Mouse (Mus musculus) ES-Bruce4 (cell line): ENCODE measurements at regions not wholly inside any gene's neighbourhood (a gene's known extent, or its start where the extent isn't known, plus 50 kb on each side); places are given as distances from the start of the nearest gene placed in this dataset.

Source experiments
- H3K27ac ChIP-seq: 2 replicates; pipeline ENCODE4 v1.5.1; 2012; ENCODE audit warnings: low read length, inconsistent platforms; ENCODE audit not compliant: insufficient read depth
- H3K27me3 ChIP-seq: 2 replicates; pipeline ENCODE4 v1.6.1; 2012; ENCODE audit warnings: mild to moderate bottlenecking, low read length, inconsistent platforms; ENCODE audit not compliant: control insufficient read depth, poor library complexity, insufficient read depth, severe bottlenecking
- H3K36me3 ChIP-seq: 2 replicates; pipeline ENCODE4 v1.6.1; 2012; ENCODE audit warnings: inconsistent platforms, mild to moderate bottlenecking, low read length, moderate library complexity; ENCODE audit not compliant: control insufficient read depth, poor library complexity, insufficient read depth, severe bottlenecking
- H3K4me1 ChIP-seq: one replicate; pipeline ENCODE4 v1.8.1; 2011; ENCODE audit warnings: low read length; ENCODE audit not compliant: control insufficient read depth, insufficient read depth
- H3K4me3 ChIP-seq: 2 replicates; pipeline ENCODE4 v1.5.1; 2011; ENCODE audit warnings: low read depth, mild to moderate bottlenecking, low read length
- H3K9ac ChIP-seq: 2 replicates; pipeline ENCODE4 v1.6.1; 2012; ENCODE audit warnings: low read depth, mild to moderate bottlenecking, inconsistent platforms; ENCODE audit not compliant: poor library complexity, severe bottlenecking
- H3K9me3 ChIP-seq: replicated peaks from 2 replicates; pipeline ENCODE4 v1.6.1; 2012; ENCODE audit warnings: mild to moderate bottlenecking, low read length, inconsistent platforms; ENCODE audit not compliant: control insufficient read depth, poor library complexity, insufficient read depth, severe bottlenecking
- CTCF ChIP-seq: IDR thresholded peaks from one replicate; pipeline ENCODE4 v1.8.1; 2011; ENCODE audit warnings: low read depth, low read length
- EP300 ChIP-seq: IDR thresholded peaks from 2 replicates; pipeline ENCODE4 v1.6.1; 2011; ENCODE audit warnings: low read depth, low read length; ENCODE audit not compliant: insufficient read depth
- POLR2A ChIP-seq: IDR thresholded peaks from one replicate; pipeline ENCODE4 v1.8.1; 2011; ENCODE audit warnings: low read length; ENCODE audit not compliant: insufficient read depth

DNA sequence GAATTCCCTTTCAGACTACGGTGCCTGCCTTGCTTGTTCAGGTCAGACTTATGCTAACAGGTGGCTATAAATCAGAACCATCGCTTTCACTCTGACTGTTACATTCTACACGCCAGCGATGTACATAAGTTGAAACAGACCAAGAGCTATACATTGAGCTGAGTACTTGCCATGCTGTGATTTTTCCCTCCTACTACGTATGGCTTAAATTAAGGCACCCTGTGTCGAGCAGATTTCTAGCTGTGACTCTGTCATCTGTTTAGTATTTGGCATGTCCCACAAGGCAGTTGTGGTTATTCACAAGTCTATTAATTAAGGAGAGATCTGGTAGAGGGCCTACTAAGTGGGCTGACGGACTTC is 504.4 kb downstream of the 1700129C05Rik start:
- no peak for TF ChIP-seq CTCF
- TF ChIP-seq EP300 = no peak
- TF ChIP-seq POLR2A = no peak
- Histone ChIP-seq H3K36me3 (no peaks in the 10 kb centered on the region), H3K27me3 (no peaks in the 10 kb centered on the region), H3K9ac (no peak overlapping the region), H3K9me3 (no peaks in the 10 kb centered on the region), H3K27ac (no peak overlapping the region), H3K4me1 (no peaks in the 10 kb centered on the region), H3K4me3 (no peak overlapping the region)

DNA sequence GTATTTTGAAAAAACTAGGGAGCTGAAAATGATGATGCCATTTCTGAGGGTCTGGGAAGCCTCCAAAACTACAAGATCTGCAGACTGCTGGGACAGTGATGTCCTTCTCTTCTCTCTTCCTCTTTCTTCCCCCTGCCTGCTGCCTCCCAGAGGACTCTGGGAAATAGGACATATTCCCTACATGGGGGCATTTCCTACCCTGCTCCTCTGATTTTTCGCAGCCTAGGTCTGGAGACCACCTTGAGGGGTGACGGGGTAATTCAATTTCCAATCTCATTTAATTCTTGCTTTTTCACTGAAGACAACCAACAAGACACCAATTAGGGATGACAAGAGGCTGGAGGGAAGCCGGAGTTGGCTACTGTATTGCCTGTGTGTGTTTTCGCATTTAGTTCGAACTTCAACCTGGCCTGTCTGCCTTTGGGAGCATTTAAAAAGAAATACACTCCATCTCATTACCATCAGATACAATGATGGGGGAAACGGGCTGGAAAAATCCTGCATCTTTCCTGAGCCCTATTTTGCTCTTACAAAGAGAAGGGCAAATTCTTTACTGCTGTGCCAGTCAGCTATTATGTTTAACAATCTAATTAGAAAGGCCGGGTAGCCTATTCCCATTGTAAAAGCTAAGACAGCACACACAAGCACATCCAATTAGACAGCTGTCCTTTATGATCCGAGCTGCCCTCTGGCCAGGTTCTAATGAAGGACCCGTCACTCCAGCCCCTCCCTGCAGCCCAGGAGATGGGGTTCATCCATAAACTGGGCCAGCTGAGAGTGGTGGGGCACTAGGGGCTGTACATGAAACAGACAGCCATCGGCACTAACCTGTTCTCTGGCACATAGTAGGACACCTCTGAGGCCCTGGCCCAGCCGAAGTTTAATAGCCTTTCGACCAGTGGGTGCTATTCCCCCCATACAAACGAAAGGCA is 505.0 kb downstream of the 1700129C05Rik start:
- H3K4me3 ChIP-seq = no peak overlapping the region
- TF ChIP-seq CTCF (no peak), POLR2A (no peak), EP300 (no peak)
- H3K9me3 ChIP-seq = no peaks in the 10 kb centered on the region
- no peaks in the 10 kb centered on the region for H3K36me3 ChIP-seq
- H3K4me1 ChIP-seq = no peaks in the 10 kb centered on the region
- H3K27ac ChIP-seq = no peak overlapping the region
- H3K9ac ChIP-seq = no peak overlapping the region
- H3K27me3 ChIP-seq = no peaks in the 10 kb centered on the region

DNA sequence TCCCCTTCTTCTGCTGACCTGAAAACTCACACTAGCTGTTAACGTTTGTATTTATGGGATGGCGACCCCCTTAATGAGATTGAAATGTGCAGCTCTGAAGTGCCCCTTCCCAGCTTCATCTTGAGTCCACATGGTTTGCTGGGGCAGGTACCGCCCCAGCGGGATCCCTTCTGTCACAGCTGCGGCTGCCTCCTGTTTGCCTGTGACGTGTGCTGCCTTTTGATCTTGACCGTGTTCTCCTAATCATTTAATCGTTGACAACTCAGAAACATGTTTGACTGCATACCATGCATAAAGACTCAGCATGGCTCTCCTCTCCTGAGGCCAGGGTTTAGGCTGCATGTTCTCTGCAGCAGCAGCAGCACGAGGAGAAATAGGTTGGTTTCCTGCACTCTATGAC is 511.5 kb downstream of the 1700129C05Rik start:
- no peaks in the 10 kb centered on the region for H3K27me3 ChIP-seq

DNA sequence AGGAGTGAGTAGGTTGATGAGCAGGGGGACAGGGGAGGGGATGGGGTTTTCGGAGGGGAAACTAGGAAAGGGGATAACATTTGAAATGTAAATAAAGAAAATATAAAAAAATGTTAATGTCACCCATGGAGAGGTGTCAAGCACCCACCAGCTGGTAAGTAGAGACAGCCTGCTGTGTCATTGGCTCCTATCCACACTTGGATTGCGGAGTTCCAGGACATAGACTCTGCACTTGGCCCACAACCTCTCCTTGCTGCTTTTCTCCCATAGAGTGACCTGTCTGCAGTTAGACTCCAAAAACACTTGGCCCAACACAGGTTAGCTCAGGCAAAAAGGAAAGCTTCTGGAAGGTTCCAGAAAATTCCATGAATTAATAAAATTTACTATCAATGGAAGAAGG is 514.4 kb downstream of the 1700129C05Rik start:
- TF ChIP-seq POLR2A (no peak), EP300 (no peak), CTCF (no peak)
- no peaks in the 10 kb centered on the region for H3K27me3 ChIP-seq

More for the DNA sequence above, 511.5 kb downstream of the 1700129C05Rik start:
- Histone ChIP-seq H3K27ac (no peak overlapping the region), H3K36me3 (no peaks in the 10 kb centered on the region), H3K4me1 (no peaks in the 10 kb centered on the region), H3K9ac (no peak overlapping the region), H3K9me3 (no peaks in the 10 kb centered on the region), H3K4me3 (no peak overlapping the region)
- TF ChIP-seq EP300 (no peak), CTCF (no peak), POLR2A (no peak)

DNA sequence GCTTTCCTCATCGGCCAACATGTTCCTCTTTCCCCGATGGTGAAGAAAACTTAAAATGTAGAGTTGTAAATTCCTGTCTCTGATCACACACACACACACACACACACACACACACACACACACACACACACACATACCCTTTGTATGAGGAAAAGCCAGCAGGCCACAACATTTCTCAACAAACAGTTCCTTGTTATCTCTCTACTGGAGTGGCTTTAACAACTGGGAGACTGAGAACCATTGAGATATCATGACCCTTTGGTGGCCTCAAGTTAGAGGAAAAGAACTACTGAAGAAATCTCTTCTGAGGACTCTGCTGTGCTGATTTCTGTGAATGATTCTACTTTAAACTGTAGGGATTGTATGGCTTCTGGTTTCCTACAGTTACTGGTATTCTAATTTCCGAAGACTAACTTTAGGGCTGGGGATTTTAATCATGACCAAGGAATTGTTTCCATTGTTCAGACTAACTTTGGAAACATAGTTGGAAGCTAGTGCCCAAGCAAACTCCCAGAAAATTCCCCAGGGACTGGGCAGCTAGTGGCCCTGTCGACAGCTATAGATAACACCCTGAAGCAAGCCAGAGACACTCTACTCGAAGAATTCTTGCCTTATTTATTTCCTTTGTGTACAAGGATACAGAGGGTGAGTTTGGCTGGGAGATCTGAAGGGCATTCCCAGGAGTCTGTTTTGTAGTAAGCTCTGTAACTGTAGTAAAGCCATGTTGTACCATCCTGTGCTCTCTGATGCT is 516.0 kb downstream of the 1700129C05Rik start:
- no peaks in the 10 kb centered on the region for H3K36me3 ChIP-seq
- TF ChIP-seq EP300 (no peak), POLR2A (no peak), CTCF (no peak)
- H3K27me3 ChIP-seq = no peaks in the 10 kb centered on the region
- no peaks in the 10 kb centered on the region for H3K9me3 ChIP-seq
- H3K4me3 ChIP-seq = no peak overlapping the region
- no peaks in the 10 kb centered on the region for H3K4me1 ChIP-seq
- H3K27ac ChIP-seq = no peak overlapping the region
- no peak overlapping the region for H3K9ac ChIP-seq

More for the DNA sequence above, 514.4 kb downstream of the 1700129C05Rik start:
- Histone ChIP-seq H3K9me3 (no peaks in the 10 kb centered on the region), H3K9ac (no peak overlapping the region), H3K36me3 (no peaks in the 10 kb centered on the region), H3K4me3 (no peak overlapping the region), H3K4me1 (no peaks in the 10 kb centered on the region), H3K27ac (no peak overlapping the region)

DNA sequence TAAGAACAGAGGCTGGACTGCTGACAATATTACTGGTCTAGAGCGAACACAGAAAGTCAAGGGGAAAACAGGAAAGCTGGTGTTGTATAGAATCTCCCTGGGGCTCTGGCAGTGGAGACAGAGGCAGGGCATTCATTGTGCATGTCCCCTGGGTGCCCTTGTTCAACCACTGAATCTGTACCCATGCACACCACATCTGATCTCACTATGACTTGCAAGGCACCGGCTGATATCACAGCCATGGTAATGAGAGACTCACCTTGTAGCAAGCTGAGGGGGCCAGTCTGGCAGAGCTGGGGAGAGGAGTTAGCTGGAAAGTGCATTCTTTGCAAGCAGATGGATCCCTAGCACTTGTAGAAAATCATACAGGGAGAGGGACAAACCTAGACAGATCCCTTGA is 522.5 kb downstream of the 1700129C05Rik start:
- no peak for TF ChIP-seq POLR2A
- no peak for TF ChIP-seq CTCF
- no peak for TF ChIP-seq EP300
- no peaks in the 10 kb centered on the region for H3K36me3 ChIP-seq
- H3K4me1 ChIP-seq = no peaks in the 10 kb centered on the region
- H3K9me3 ChIP-seq = no peaks in the 10 kb centered on the region
- H3K9ac ChIP-seq = no peak overlapping the region
- no peaks in the 10 kb centered on the region for H3K27me3 ChIP-seq
- no peak overlapping the region for H3K27ac ChIP-seq
- H3K4me3 ChIP-seq = no peak overlapping the region
